Mouse (Mus musculus) gonadal fat pad, adult 2 months (tissue): ENCODE measurements at regions not wholly inside any gene's neighbourhood (a gene's known extent, or its start where the extent isn't known, plus 50 kb on each side); places are given as distances from the start of the nearest gene placed in this dataset.

ENCODE experiments used
- DNase-seq: peaks from one replicate; pipeline ENCODE4 v3.0.0-alpha.2; 2012; ENCODE audit warnings: low read depth

GRCm38 (mm10) chr1:120667776-120668175, 65.6 kb downstream of the En1 start:
- no peak for DNase-seq

GRCm38 (mm10) chr1:120683532-120684245, 81.5 kb downstream of the En1 start:
- DNase-seq = no peak

GRCm38 (mm10) chr1:120685650-120686244, 83.5 kb downstream of the En1 start:
- DNase-seq = no peak

GRCm38 (mm10) chr1:120691571-120691970, 89.4 kb downstream of the En1 start:
- no peak for DNase-seq

- no peak for DNase-seq
These were observed 96.0 kb downstream of the En1 start for GRCm38 (mm10) chr1:120698189-120698588.

GRCm38 (mm10) chr1:120704201-120704600, 102.0 kb downstream of the En1 start:
- no peak for DNase-seq

GRCm38 (mm10) chr1:120706011-120706410, 103.8 kb downstream of the En1 start:
- DNase-seq = no peak

- DNase-seq = no peak
These were observed 106.3 kb downstream of the En1 start for GRCm38 (mm10) chr1:120708511-120708910.

GRCm38 (mm10) chr1:120715105-120715877, 113.1 kb downstream of the En1 start:
- no peak for DNase-seq

- DNase-seq = no peak
These were observed 124.6 kb downstream of the En1 start for GRCm38 (mm10) chr1:120726777-120727176.

GRCm38 (mm10) chr1:120727427-120727826, 125.2 kb downstream of the En1 start:
- DNase-seq = no peak

- no peak for DNase-seq
These were observed 129.8 kb downstream of the En1 start for GRCm38 (mm10) chr1:120732003-120732402.

- DNase-seq = no peak
These were observed 131.5 kb downstream of the En1 start for GRCm38 (mm10) chr1:120733683-120734082.

GRCm38 (mm10) chr1:120734846-120735245, 132.6 kb downstream of the En1 start:
- DNase-seq = no peak

GRCm38 (mm10) chr1:120739499-120739898, 137.3 kb downstream of the En1 start:
- DNase-seq = no peak

GRCm38 (mm10) chr1:120741091-120741740, 139.0 kb downstream of the En1 start:
- DNase-seq = no peak

- no peak for DNase-seq
These were observed 146.7 kb downstream of the En1 start for GRCm38 (mm10) chr1:120748963-120749362.

- no peak for DNase-seq
These were observed 151.2 kb downstream of the En1 start for GRCm38 (mm10) chr1:120753406-120753805.

GRCm38 (mm10) chr1:120754337-120754736, 152.1 kb downstream of the En1 start:
- no peak for DNase-seq

- no peak for DNase-seq
These were observed 155.1 kb downstream of the En1 start for GRCm38 (mm10) chr1:120757283-120757821.

- DNase-seq = no peak
These were observed 156.0 kb downstream of the En1 start for GRCm38 (mm10) chr1:120758172-120758571.

GRCm38 (mm10) chr1:120758762-120759161, 156.5 kb downstream of the En1 start:
- DNase-seq = no peak
